In the genomic region with DNA sequence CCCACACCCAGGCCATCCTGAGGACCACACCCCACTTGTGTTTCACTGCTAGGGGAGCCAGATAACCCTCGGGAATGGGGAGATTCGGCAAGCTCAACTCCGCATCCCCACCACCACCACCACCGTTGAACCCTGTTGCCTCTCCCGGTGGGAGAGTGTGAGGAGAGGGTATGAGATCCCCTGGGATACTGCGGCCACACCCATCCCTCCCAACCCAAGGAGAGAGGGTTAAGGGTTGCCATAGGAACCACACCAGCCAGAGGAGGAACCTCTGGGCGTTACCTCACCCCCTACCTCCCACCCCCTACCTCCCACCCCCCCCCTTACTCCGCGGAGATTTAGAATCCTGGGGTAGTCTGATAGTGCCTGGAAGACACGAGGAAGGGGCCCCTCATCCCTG, we compare ENCODE assay signal across 8 mouse cellular contexts. TPM values are rescaled to one million over a fixed set of nuclear protein-coding genes. Genes with fewer than 3 reads are reported as not detected.
DNase-seq lines count a peak whose midpoint lies in the region; ATAC-seq and TF ChIP-seq lines count a peak whose summit lies in the region.
"Had no signal": no experiment of that assay in that cellular context is flagged by ENCODE, and none has a peak within 500 bp of the region (broad histone marks: within the 10 kb centered on the region; RNA-seq: fewer than 3 reads in every experiment).

No protein-coding gene starts in this region.

- peak overlapping the region; percentile 68 for H3K9ac ChIP-seq in liver, adult 2 months (ENCODE audit: low read depth, low read length)
- H3K9ac ChIP-seq in liver, embryonic 12.5 days: no peak overlapping the region
- H3K9ac ChIP-seq in embryonic facial prominence, embryonic 15.5 days: no peak overlapping the region
- H3K9ac ChIP-seq in intestine, embryonic 16.5 days (ENCODE audit: low read depth, low read length): peak overlapping the region; percentile 48; the same call in 1 of the 2 replicates

- H3K9me3 ChIP-seq in liver, embryonic 12.5 days (replicated peaks): no peaks in the 10 kb centered on the region
- H3K9me3 ChIP-seq in embryonic facial prominence, embryonic 15.5 days (replicated peaks): no peaks in the 10 kb centered on the region
- H3K9me3 ChIP-seq in intestine, embryonic 16.5 days (ENCODE audit: control insufficient read depth, low read length): no peaks in the 10 kb centered on the region

- H3K27me3 ChIP-seq in liver, adult 2 months (ENCODE audit: control insufficient read depth, insufficient read depth, low read length): peaks cover 15% of the 10 kb centered on the region
- peaks cover 94% of the 10 kb centered on the region for H3K27me3 ChIP-seq in liver, embryonic 12.5 days (replicated peaks)
- H3K27me3 ChIP-seq in embryonic facial prominence, embryonic 15.5 days: peaks cover 56% of the 10 kb centered on the region
- peaks cover 45% of the 10 kb centered on the region for H3K27me3 ChIP-seq in intestine, embryonic 16.5 days (replicated peaks; ENCODE audit: control insufficient read depth, insufficient read depth, low read length)

- 9% methylated on average over 10 of the region's 10 CpGs for WGBS in liver, adult 2 months
- WGBS in liver, embryonic 12.5 days (ENCODE audit: insufficient replicate concordance): 2% methylated on average over 8 of the region's 10 CpGs
- WGBS in embryonic facial prominence, embryonic 15.5 days: under 1% methylated on average over 10 of the region's 10 CpGs
- WGBS in intestine, embryonic 16.5 days: under 1% methylated on average over 10 of the region's 10 CpGs

- no peak overlapping the region for H3K4me3 ChIP-seq in liver, adult 2 months (ENCODE audit: insufficient read depth, low read depth, low read length)
- H3K4me3 ChIP-seq in liver, embryonic 12.5 days: no peak overlapping the region
- peak overlapping the region; percentile 62 for H3K4me3 ChIP-seq in embryonic facial prominence, embryonic 15.5 days (replicated peaks)
- H3K4me3 ChIP-seq in intestine, embryonic 16.5 days (ENCODE audit: low read length): peak overlapping the region; percentile 64

- H3K4me2 ChIP-seq in liver, embryonic 12.5 days: no peak overlapping the region
- peak overlapping the region; percentile 93 for H3K4me2 ChIP-seq in embryonic facial prominence, embryonic 15.5 days (replicated peaks)
- H3K4me2 ChIP-seq in intestine, embryonic 16.5 days (ENCODE audit: low read depth, low read length): no peak overlapping the region

- no peak overlapping the region for H3K27ac ChIP-seq in liver, adult 2 months (replicated peaks; ENCODE audit: insufficient read depth, low read depth, low read length)
- H3K27ac ChIP-seq in liver, embryonic 12.5 days: no peak overlapping the region
- H3K27ac ChIP-seq in embryonic facial prominence, embryonic 15.5 days (replicated peaks): no peak overlapping the region
- no peak overlapping the region for H3K27ac ChIP-seq in intestine, embryonic 16.5 days (ENCODE audit: low read length)

- TF ChIP-seq POLR2A in liver, adult 2 months (IDR thresholded peaks at IDR 0.05; ENCODE audit: extremely low read depth, insufficient read depth, low read length): no peak

- TF ChIP-seq CTCF in liver, adult 2 months (IDR thresholded peaks at IDR 0.05; ENCODE audit: low read depth, low read length): no peak

- H3K36me3 ChIP-seq in liver, adult 2 months (ENCODE audit: control insufficient read depth, insufficient read depth, low read length): no peaks in the 10 kb centered on the region
- H3K36me3 ChIP-seq in liver, embryonic 12.5 days: no peaks in the 10 kb centered on the region
- no peaks in the 10 kb centered on the region for H3K36me3 ChIP-seq in embryonic facial prominence, embryonic 15.5 days
- H3K36me3 ChIP-seq in intestine, embryonic 16.5 days (ENCODE audit: control insufficient read depth, insufficient read depth, low read length): no peaks in the 10 kb centered on the region

- peaks cover 14% of the 10 kb centered on the region; the same call in 1 of the 2 replicates for H3K4me1 ChIP-seq in liver, adult 2 months (ENCODE audit: control insufficient read depth, insufficient read depth, low read length)
- H3K4me1 ChIP-seq in liver, embryonic 12.5 days: peaks cover 14% of the 10 kb centered on the region
- peaks cover 37% of the 10 kb centered on the region for H3K4me1 ChIP-seq in embryonic facial prominence, embryonic 15.5 days
- H3K4me1 ChIP-seq in intestine, embryonic 16.5 days (ENCODE audit: control insufficient read depth, insufficient read depth, low read length): peaks cover 10% of the 10 kb centered on the region

- no peak for ATAC-seq in liver, embryonic 12.5 days
- ATAC-seq in embryonic facial prominence, embryonic 15.5 days (ENCODE audit: insufficient number of reproducible peaks, low FRiP score, low TSS enrichment, low read depth): no peak
- ATAC-seq in intestine, embryonic 16.5 days: no peak

- no peaks in the 10 kb centered on the region for H3K79me2 ChIP-seq in liver, adult 2 months (ENCODE audit: control insufficient read depth, insufficient read depth, low read length)

- DNase-seq in liver, adult 2 months (ENCODE audit: extremely low read depth, low read depth, low spot score): no peak
- peak; percentile 15 for DNase-seq in retina, postnatal 1 day
- DNase-seq in spleen, adult 12 weeks (ENCODE audit: low spot score): no peak
- no peak for DNase-seq in right cerebral cortex, postnatal 25 days

RNA-seq across cellular contexts. Expression of gene Mapt, which starts 1.9 kb away (rescaled TPM):
- total RNA-seq in liver, adult 2 months (2014; rRNA removed): 1.5 and 1.6 TPM in 2 replicates
- polyA plus RNA-seq in liver, adult 2 months (2012; rRNA removed): 1.2 and 1.4 TPM in 2 replicates
- polyA plus RNA-seq in liver, embryonic 12.5 days (2016; fragmentation: Nextera tagmentation; extraction: Ambion mirVana): 0.24 and 0.42 TPM in 2 replicates
- polyA plus RNA-seq in embryonic facial prominence, embryonic 15.5 days (2015; fragmentation: Nextera tagmentation; extraction: Ambion mirVana): 6.7 and 10.5 TPM in 2 replicates
- polyA plus RNA-seq in intestine, embryonic 16.5 days (2015; fragmentation: Nextera tagmentation; extraction: Ambion mirVana): 13.6 and 15.8 TPM in 2 replicates

RNA-seq across cellular contexts. Expression of gene Sppl2c, which starts 47.0 kb away (rescaled TPM):
- not detected in 2 replicates for total RNA-seq in liver, adult 2 months (2014; rRNA removed)
- polyA plus RNA-seq in liver, adult 2 months (2012; rRNA removed): not detected in 2 replicates
- not detected in 2 replicates for polyA plus RNA-seq in liver, embryonic 12.5 days (2016; fragmentation: Nextera tagmentation; extraction: Ambion mirVana)
- not detected in 2 replicates for polyA plus RNA-seq in embryonic facial prominence, embryonic 15.5 days (2015; fragmentation: Nextera tagmentation; extraction: Ambion mirVana)
- not detected in 2 replicates for polyA plus RNA-seq in intestine, embryonic 16.5 days (2015; fragmentation: Nextera tagmentation; extraction: Ambion mirVana)
- polyA plus RNA-seq: limb, embryonic 11.5 days had no signal

Comparison
In these comparisons a context has a peak if more than half of its experiments do, and no peak if none do; other contexts are left out.
1. H3K9ac ChIP-seq: peak in liver, adult 2 months (single experiment) and intestine, embryonic 16.5 days (single experiment); none in liver, embryonic 12.5 days (single experiment) and embryonic facial prominence, embryonic 15.5 days (single experiment).
2. H3K4me3 ChIP-seq: peak in embryonic facial prominence, embryonic 15.5 days (single experiment) and intestine, embryonic 16.5 days (single experiment); none in liver, adult 2 months (single experiment) and liver, embryonic 12.5 days (single experiment).